Mouse (Mus musculus) heart, embryonic 10.5 days (tissue): Measurements from ENCODE around the gene Llcfc1. TPM values are rescaled to one million over a fixed set of nuclear protein-coding genes. Genes with fewer than 3 reads are reported as not detected.

Source experiments
- DNase-seq: peaks from one replicate; pipeline ENCODE4 v3.0.0-alpha.2; 2017; ENCODE audit warnings: low spot score
- H3K27ac ChIP-seq: fragments of 300-500 bp; sonication (generic); 2 replicates; pipeline ENCODE4 v1.5.1; 2016; ENCODE audit warnings: mild to moderate bottlenecking
- H3K27me3 ChIP-seq: fragments of 300-500 bp; sonication (generic); 2 replicates; pipeline ENCODE4 v1.6.1; 2016; ENCODE audit warnings: mild to moderate bottlenecking; ENCODE audit not compliant: poor library complexity, insufficient read depth, severe bottlenecking
- H3K36me3 ChIP-seq: fragments of 300-500 bp; sonication (generic); 2 replicates; pipeline ENCODE4 v1.6.1; 2016; ENCODE audit warnings: mild to moderate bottlenecking, moderate library complexity
- H3K4me1 ChIP-seq: fragments of 300-500 bp; sonication (generic); 2 replicates; pipeline ENCODE4 v1.6.1; 2016; ENCODE audit warnings: mild to moderate bottlenecking
- H3K4me3 ChIP-seq: fragments of 300-500 bp; sonication (generic); 2 replicates; pipeline ENCODE4 v1.5.1; 2016; ENCODE audit warnings: mild to moderate bottlenecking, moderate library complexity
- H3K9me3 ChIP-seq: fragments of 300-500 bp; sonication (generic); 2 replicates; pipeline ENCODE4 v1.6.1; 2016; ENCODE audit warnings: mild to moderate bottlenecking, moderate library complexity
- WGBS: fragments of 180-500 bp; shearing (Covaris S2); methylation state at CpG from one replicate; pipeline ENCODE4 v1.1.7; 2016; 5-methylcytosine and 5-hydroxymethylcytosine counted together
- polyA plus RNA-seq: library from polyadenylated mRNA; unstranded; fragments of >200 nt; fragmentation: Nextera tagmentation; extraction: Ambion mirVana; gene quantifications from 2 replicates; pipeline ENCODE4 v1.2.1, GENCODE M21; 2016

The Llcfc1 gene
- polyA plus RNA-seq: not detected in 2 replicates

GRCm38 (mm10) chr6:41684131-41684530 is at the start of gene Llcfc1:
Llcfc1 (plus strand) TSS chr6:41684431.
- WGBS: 82% methylated on average over 2 of the region's 2 CpGs
- DNase-seq: no peak
- Histone ChIP-seq H3K4me1 (no peaks in the 10 kb centered on the region), H3K27me3 (no peaks in the 10 kb centered on the region), H3K36me3 (no peaks in the 10 kb centered on the region), H3K4me3 (no peak within 1 kb of the TSS), H3K27ac (no peak within 1 kb of the TSS), H3K9me3 (no peaks in the 10 kb centered on the region)

DNA sequence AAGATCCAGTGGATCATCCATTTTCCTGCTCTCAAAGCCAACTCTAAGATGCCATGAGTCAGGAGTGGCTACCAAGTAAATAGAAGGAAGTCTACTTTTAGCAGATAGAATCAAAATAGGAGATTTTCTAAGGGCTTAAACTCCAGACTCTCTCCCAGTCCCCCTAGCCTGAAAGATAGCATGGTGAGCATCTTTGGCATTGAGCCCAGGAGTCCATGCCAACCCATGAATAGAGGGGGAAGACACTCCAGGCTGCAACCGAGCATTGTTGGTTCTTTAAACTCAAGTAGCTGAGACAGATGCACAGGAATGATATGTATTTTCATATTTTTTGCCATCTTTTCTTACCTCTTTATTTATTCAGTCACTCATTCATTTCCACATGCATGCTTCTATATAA is 49.0 kb upstream of the Llcfc1 start:
- WGBS: 47% methylated on average over 1 of the region's 1 CpGs
- H3K27me3 ChIP-seq: peaks cover 4% of the 10 kb centered on the region; the same call in 1 of the 2 replicates
- no peak overlapping the region for H3K4me3 ChIP-seq
- DNase-seq: no peak
- H3K9me3 ChIP-seq: no peaks in the 10 kb centered on the region
- no peaks in the 10 kb centered on the region for H3K36me3 ChIP-seq
- no peaks in the 10 kb centered on the region for H3K4me1 ChIP-seq
- no peak overlapping the region for H3K27ac ChIP-seq

DNA sequence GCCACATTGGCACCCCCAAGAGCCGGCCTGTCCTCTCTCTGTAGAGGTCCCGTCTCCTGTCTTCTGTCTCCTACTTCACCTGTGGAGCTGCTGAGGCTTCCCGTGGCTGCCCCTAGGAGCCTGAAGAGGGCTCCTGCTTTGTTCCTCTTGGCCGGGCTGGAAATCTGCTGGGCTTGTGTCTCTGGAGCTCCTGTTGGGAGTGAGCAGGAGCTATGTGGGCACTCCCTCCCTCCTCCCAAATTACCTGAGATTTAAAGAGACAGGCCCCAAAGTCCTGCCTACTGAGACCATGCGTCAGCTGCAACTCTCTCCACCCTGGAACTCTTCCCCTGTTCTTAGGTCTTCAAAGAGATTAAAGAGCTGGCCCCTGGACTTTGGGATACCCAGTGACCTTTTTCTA is 48.1 kb upstream of the Llcfc1 start, which contains the start of gene Trpv6:
Gene Trpv6 (minus strand): TSS at position 228 of the 400 bp plus-strand sequence.
- H3K9me3 ChIP-seq: no peaks in the 10 kb centered on the region
- no peak for DNase-seq
- WGBS: 5% methylated on average over 5 of the region's 5 CpGs
- H3K4me3 ChIP-seq: no peak within 1 kb of the TSS
- no peaks in the 10 kb centered on the region for H3K4me1 ChIP-seq
- H3K36me3 ChIP-seq: no peaks in the 10 kb centered on the region
- H3K27ac ChIP-seq: no peak within 1 kb of the TSS
- H3K27me3 ChIP-seq: peaks cover 4% of the 10 kb centered on the region; the same call in 1 of the 2 replicates

- peaks cover 4% of the 10 kb centered on the region; the same call in 1 of the 2 replicates for H3K27me3 ChIP-seq
- no peak overlapping the region for H3K4me3 ChIP-seq
- H3K36me3 ChIP-seq: no peaks in the 10 kb centered on the region
- WGBS: 12% methylated on average over 1 of the region's 1 CpGs
- H3K27ac ChIP-seq: no peak overlapping the region
- no peaks in the 10 kb centered on the region for H3K9me3 ChIP-seq
- DNase-seq: no peak
- no peaks in the 10 kb centered on the region for H3K4me1 ChIP-seq
Observed at GRCm38 (mm10) chr6:41637393-41637792, 46.8 kb upstream of the Llcfc1 start.

DNA sequence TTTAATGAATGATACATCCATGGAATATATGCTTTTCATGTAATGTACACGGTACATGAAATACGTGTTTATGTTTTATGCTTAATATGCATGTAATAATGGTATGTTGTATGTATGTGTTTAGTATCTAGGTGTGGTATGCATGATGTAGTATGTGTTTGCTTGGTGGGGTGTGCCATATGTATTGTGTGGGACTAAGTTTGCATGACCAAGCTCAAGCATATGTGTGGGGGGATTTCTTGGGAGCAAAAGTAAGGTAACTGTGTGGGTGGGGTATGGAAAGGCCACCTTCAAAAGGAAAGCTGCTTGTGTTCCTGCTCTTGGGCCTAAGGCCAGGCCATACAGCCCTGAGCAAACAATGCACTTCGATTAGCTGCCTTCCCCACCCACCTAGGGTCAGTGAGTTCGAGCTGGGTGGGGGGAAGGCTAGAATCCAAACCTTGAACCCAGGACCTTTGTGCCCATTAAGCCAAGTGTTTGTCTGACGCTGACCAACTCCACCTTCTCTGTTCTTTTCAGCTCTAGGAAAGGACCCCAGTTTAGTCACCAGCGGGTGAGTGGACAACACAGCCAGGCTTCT is 46.2 kb upstream of the Llcfc1 start:
- no peak for DNase-seq
- no peaks in the 10 kb centered on the region for H3K9me3 ChIP-seq
- H3K36me3 ChIP-seq: no peaks in the 10 kb centered on the region
- H3K4me1 ChIP-seq: no peaks in the 10 kb centered on the region
- WGBS: 69% methylated on average over 6 of the region's 6 CpGs
- no peak overlapping the region for H3K4me3 ChIP-seq
- H3K27ac ChIP-seq: no peak overlapping the region
- H3K27me3 ChIP-seq: peaks cover 4% of the 10 kb centered on the region; the same call in 1 of the 2 replicates

- H3K9me3 ChIP-seq: no peaks in the 10 kb centered on the region
- no peaks in the 10 kb centered on the region for H3K4me1 ChIP-seq
- H3K4me3 ChIP-seq: no peak overlapping the region
- no peaks in the 10 kb centered on the region for H3K36me3 ChIP-seq
- peaks cover 4% of the 10 kb centered on the region; the same call in 1 of the 2 replicates for H3K27me3 ChIP-seq
- H3K27ac ChIP-seq: no peak overlapping the region
- DNase-seq: no peak
- WGBS: 74% methylated on average over 3 of the region's 3 CpGs
Observed at GRCm38 (mm10) chr6:41640449-41640848, 43.8 kb upstream of the Llcfc1 start.

DNA sequence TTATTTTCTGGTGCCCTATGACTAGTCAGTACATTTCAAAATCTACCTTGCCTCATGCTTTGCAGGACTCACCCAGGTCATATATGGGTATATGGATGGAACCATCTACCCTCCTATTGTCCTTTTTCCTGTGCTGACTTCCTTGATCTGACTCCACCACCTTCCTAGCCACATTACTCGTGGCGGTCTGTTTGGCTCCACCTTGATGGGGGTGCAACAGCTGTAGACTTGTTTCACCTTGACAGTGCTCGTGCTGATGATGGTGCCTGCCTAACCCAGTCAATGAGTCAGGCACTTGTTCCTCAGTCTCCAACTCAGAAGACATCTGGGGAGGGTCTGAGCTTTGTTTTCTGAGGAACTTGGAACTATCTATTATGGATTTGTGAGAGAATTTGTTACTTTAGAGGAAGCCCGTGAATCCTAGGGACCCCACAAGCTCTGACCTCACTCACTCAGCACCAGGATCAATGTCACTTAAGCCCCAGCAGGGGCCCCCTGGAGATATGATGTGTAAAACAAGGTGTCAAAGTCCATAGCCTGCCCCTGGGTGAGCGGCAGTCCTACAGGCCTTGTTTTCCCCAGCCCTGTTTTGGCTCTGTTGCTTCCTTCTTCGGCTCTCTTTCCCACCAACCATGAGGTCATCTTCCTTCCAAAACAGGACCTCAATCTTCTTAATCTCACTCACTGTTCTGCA is 42.9 kb upstream of the Llcfc1 start:
- H3K4me3 ChIP-seq: no peak overlapping the region
- H3K36me3 ChIP-seq: no peaks in the 10 kb centered on the region
- no peak for DNase-seq
- no peaks in the 10 kb centered on the region for H3K9me3 ChIP-seq
- 60% methylated on average over 6 of the region's 6 CpGs for WGBS
- H3K4me1 ChIP-seq: no peaks in the 10 kb centered on the region
- H3K27me3 ChIP-seq: no peaks in the 10 kb centered on the region
- no peak overlapping the region for H3K27ac ChIP-seq

GRCm38 (mm10) chr6:41642765-41643164 is 41.5 kb upstream of the Llcfc1 start:
- no peak for DNase-seq
- H3K4me1 ChIP-seq: no peaks in the 10 kb centered on the region
- no peak overlapping the region for H3K4me3 ChIP-seq
- H3K27me3 ChIP-seq: no peaks in the 10 kb centered on the region
- no peaks in the 10 kb centered on the region for H3K36me3 ChIP-seq
- no peaks in the 10 kb centered on the region for H3K9me3 ChIP-seq
- no peak overlapping the region for H3K27ac ChIP-seq
- WGBS: 82% methylated on average over 4 of the region's 4 CpGs

- no peaks in the 10 kb centered on the region for H3K36me3 ChIP-seq
- no peak for DNase-seq
- no peaks in the 10 kb centered on the region for H3K9me3 ChIP-seq
- no peaks in the 10 kb centered on the region for H3K4me1 ChIP-seq
- WGBS: 79% methylated on average over 3 of the region's 3 CpGs
- no peak overlapping the region for H3K4me3 ChIP-seq
- H3K27ac ChIP-seq: no peak overlapping the region
- H3K27me3 ChIP-seq: no peaks in the 10 kb centered on the region
Observed at GRCm38 (mm10) chr6:41643227-41643626, 41.0 kb upstream of the Llcfc1 start.

DNA sequence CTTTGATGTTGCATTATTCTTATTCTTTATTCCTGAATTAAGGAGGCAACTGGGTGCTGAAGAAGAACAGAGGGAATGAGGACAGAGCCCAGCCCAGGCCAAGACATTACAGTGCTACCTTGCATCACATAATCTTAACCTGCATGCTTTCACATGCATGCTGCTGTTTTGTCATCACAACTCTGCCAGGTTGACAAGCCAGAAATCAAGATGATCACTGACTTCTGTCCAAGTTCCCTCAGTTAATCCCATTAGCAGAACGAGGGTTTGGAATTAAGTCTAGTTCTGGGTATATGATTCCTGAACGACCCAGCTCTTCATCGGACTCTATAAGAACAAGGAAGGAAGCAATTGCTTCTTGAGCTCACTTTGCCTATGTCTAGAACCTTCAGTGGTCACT is 38.0 kb upstream of the Llcfc1 start:
- no peaks in the 10 kb centered on the region for H3K27me3 ChIP-seq
- H3K9me3 ChIP-seq: no peaks in the 10 kb centered on the region
- no peaks in the 10 kb centered on the region for H3K36me3 ChIP-seq
- H3K4me3 ChIP-seq: no peak overlapping the region
- H3K27ac ChIP-seq: no peak overlapping the region
- 73% methylated on average over 3 of the region's 3 CpGs for WGBS
- no peaks in the 10 kb centered on the region for H3K4me1 ChIP-seq
- DNase-seq: no peak

DNA sequence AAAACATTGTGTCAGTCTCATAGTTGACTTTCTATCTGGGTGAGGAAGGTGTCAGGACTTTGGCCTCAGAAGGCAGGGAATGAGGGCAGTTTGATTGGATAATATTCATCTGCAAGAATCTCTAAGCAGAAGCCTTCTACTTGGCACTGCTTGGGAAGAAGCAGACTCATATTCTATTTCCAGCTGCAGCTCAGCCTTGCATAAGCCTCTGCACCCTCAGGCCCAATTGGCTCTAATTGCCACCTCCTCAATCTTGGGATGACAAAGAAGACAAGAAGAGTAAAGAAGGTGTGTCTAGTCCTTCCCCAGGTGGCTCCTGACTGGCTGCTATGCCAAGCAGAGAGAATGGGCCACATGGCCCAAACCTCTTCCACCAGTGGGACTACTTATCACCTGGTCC is 37.6 kb upstream of the Llcfc1 start:
- Histone ChIP-seq H3K27me3 (no peaks in the 10 kb centered on the region), H3K36me3 (no peaks in the 10 kb centered on the region), H3K4me3 (no peak overlapping the region), H3K4me1 (no peaks in the 10 kb centered on the region), H3K27ac (no peak overlapping the region), H3K9me3 (no peaks in the 10 kb centered on the region)
- no peak for DNase-seq

DNA sequence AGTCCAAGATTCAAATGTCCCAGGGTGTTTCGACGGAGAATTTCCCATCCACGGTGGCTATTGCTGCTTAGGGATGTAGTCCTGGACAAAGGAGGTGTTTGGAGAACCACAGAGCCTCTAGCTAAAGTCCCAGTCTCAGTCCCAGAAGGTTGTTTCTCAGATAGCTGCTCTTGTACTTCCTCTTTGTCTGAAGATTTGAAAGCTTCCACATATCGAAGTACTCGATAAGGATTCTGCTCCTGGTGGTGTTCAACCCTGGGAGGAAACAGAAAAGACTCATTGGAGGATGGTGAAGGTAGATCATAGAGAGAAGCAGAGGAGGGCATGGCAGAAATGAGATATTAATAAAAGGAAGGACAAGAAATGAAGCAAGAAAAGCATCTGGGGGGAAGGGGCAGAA is 31.1 kb upstream of the Llcfc1 start:
- H3K9me3 ChIP-seq: no peaks in the 10 kb centered on the region
- WGBS: 82% methylated on average over 5 of the region's 5 CpGs
- no peaks in the 10 kb centered on the region for H3K27me3 ChIP-seq
- H3K4me3 ChIP-seq: no peak overlapping the region
- DNase-seq: no peak
- H3K4me1 ChIP-seq: no peaks in the 10 kb centered on the region
- H3K27ac ChIP-seq: no peak overlapping the region
- H3K36me3 ChIP-seq: no peaks in the 10 kb centered on the region

GRCm38 (mm10) chr6:41654648-41655047 is 29.6 kb upstream of the Llcfc1 start:
- 71% methylated on average over 8 of the region's 8 CpGs for WGBS

More at GRCm38 (mm10) chr6:41654648-41655047, 29.6 kb upstream of the Llcfc1 start:
- no peak overlapping the region for H3K27ac ChIP-seq
- no peaks in the 10 kb centered on the region for H3K36me3 ChIP-seq
- DNase-seq: no peak
- H3K4me1 ChIP-seq: no peaks in the 10 kb centered on the region
- no peaks in the 10 kb centered on the region for H3K27me3 ChIP-seq
- no peaks in the 10 kb centered on the region for H3K9me3 ChIP-seq
- H3K4me3 ChIP-seq: no peak overlapping the region
